Mouse (Mus musculus) hindbrain, postnatal 0 days (tissue): ENCODE measurements at regions not wholly inside any gene's neighbourhood (a gene's known extent, or its start where the extent isn't known, plus 50 kb on each side); places are given as distances from the start of the nearest gene placed in this dataset.

Source experiments
- ATAC-seq: fragments of 200-750 bp; cut with Nextera tagmentation; 2 replicates; pipeline ENCODE4 v1.8.0; 2017; ENCODE audit warnings: mild to moderate bottlenecking, moderate TSS enrichment, moderate library complexity
- DNase-seq: peaks from one replicate; pipeline ENCODE4 v3.0.0-alpha.2; 2015; ENCODE audit warnings: low spot score
- H3K27ac ChIP-seq: fragments of 300-500 bp; sonication (generic); 2 replicates; pipeline ENCODE4 v1.5.1; 2014; ENCODE audit warnings: mild to moderate bottlenecking
- H3K27me3 ChIP-seq: fragments of 300-500 bp; sonication (generic); 2 replicates; pipeline ENCODE4 v1.6.1; 2014; ENCODE audit warnings: low read length, mixed read lengths; ENCODE audit not compliant: insufficient read depth
- H3K36me3 ChIP-seq: fragments of 300-500 bp; sonication (generic); 2 replicates; pipeline ENCODE4 v1.6.1; 2014; ENCODE audit warnings: low read length, mixed read lengths; ENCODE audit not compliant: insufficient read depth
- H3K4me1 ChIP-seq: fragments of 300-500 bp; sonication (generic); 2 replicates; pipeline ENCODE4 v1.6.1; 2014; ENCODE audit warnings: antibody characterized with exemption, low read length, mixed read lengths; ENCODE audit not compliant: insufficient read depth
- H3K4me2 ChIP-seq: fragments of 300-500 bp; sonication (generic); 2 replicates; pipeline ENCODE4 v1.6.1; 2014; ENCODE audit warnings: low read depth, mild to moderate bottlenecking, low read length, moderate library complexity, mixed read lengths
- H3K4me3 ChIP-seq: fragments of 300-500 bp; sonication (generic); 2 replicates; pipeline ENCODE4 v1.5.1; 2014; ENCODE audit warnings: low read length
- H3K9ac ChIP-seq: fragments of 300-500 bp; sonication (generic); replicated peaks from 2 replicates; pipeline ENCODE4 v1.6.1; 2014; ENCODE audit warnings: mild to moderate bottlenecking, low read length, moderate library complexity, mixed read lengths
- H3K9me3 ChIP-seq: fragments of 300-500 bp; sonication (generic); 2 replicates; pipeline ENCODE4 v1.6.1; 2016; ENCODE audit warnings: low read length, mixed read lengths
- CTCF ChIP-seq: IDR thresholded peaks from 2 replicates; pipeline ENCODE4 v1.5.1; 2016; ENCODE audit warnings: antibody characterized with exemption, control low read depth, low read depth
- WGBS: fragments of 180-500 bp; shearing (Covaris S2); extraction: QIAGEN DNeasy Blood & Tissue Kit; methylation state at CpG from one replicate; pipeline ENCODE4 v1.1.7; 2014; 5-methylcytosine and 5-hydroxymethylcytosine counted together

DNA sequence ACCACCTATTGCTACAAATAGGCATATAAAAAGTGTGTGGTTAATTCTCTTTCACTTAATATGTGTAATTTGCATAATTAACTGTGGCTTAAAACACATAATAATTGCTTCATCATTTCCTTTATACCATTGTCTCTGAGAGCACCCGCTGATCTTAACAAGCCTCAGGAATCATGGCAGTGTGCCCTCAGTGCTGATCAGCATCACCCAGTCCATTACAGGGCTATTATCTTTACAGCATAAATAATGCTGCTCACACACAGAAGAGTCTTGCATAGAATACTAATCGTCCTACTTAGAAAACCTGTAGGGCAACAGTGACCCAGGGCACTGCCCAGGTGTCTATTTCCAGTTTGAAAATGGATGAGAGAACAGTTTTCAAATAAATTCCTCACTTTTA lies 102.4 kb downstream of the Gm597 start:
- DNase-seq (peak; percentile 22), ATAC-seq (no peak)
- 41% methylated on average over 2 of the region's 2 CpGs for WGBS
- Histone ChIP-seq H3K4me1 (no peaks in the 10 kb centered on the region), H3K36me3 (no peaks in the 10 kb centered on the region), H3K4me3 (no peak overlapping the region), H3K27ac (no peak overlapping the region), H3K9me3 (no peaks in the 10 kb centered on the region), H3K9ac (no peak overlapping the region), H3K27me3 (no peaks in the 10 kb centered on the region), H3K4me2 (no peak overlapping the region)
- no peak for TF ChIP-seq CTCF

DNA sequence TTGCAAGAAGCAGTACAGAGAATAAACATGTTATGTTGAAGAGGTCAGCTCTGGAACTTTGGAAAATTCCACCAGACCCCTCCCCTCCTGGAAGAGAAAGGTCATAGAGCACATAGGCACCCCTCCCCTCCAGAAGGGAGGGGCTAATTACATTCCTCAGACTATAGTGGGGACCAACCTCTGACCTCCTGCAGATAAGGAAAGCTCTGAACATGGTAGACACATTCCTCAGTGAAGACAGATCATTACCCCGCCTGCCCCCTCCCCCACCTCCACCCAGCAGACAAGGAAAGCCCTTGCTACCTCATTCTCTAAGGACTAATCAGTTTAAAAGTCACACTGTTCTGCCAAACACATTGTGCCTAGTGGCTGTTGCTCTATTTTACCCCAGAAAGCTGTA lies 104.7 kb downstream of the Gm597 start:
- Histone ChIP-seq H3K27ac (no peak overlapping the region), H3K36me3 (no peaks in the 10 kb centered on the region), H3K4me1 (no peaks in the 10 kb centered on the region), H3K9ac (no peak overlapping the region), H3K4me3 (no peak overlapping the region), H3K9me3 (no peaks in the 10 kb centered on the region), H3K27me3 (no peaks in the 10 kb centered on the region), H3K4me2 (no peak overlapping the region)
- WGBS = 71% methylated on average over 1 of the region's 1 CpGs
- DNase-seq (no peak), ATAC-seq (no peak)
- TF ChIP-seq CTCF = no peak

DNA sequence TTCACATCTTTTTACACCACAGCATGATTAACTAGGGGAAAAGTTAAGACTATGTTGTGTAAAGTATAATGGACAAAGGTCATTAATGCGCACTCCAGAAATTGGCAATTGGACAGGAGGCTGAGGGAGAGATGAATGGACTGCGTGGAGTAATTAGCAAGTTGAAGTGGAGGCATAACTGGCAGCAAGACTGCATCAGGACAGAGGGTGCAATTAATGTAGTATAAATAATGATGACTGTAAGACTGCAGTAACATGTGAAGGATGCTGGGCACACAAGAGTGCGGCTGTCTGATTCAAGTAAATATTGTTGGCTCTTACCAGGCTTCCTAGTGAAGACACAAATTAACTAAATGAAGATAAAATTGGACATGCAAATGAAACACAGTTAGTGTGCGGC lies 139.2 kb downstream of the Gm597 start:
- no peak for DNase-seq
- Histone ChIP-seq H3K27ac (no peak overlapping the region), H3K27me3 (no peaks in the 10 kb centered on the region), H3K4me2 (no peak overlapping the region), H3K36me3 (no peaks in the 10 kb centered on the region), H3K9ac (no peak overlapping the region), H3K4me3 (no peak overlapping the region), H3K9me3 (no peaks in the 10 kb centered on the region), H3K4me1 (no peaks in the 10 kb centered on the region)
- WGBS = 54% methylated on average over 4 of the region's 4 CpGs
- no peak for ATAC-seq
- TF ChIP-seq CTCF = no peak

GRCm38 (mm10) chr1:28622745-28623144 lies 157.3 kb downstream of the Gm597 start:
- H3K4me1 ChIP-seq = no peaks in the 10 kb centered on the region
- DNase-seq = no peak
- 92% methylated on average over 9 of the region's 9 CpGs for WGBS

GRCm38 (mm10) chr1:28602383-28602782 lies 177.7 kb downstream of the Gm597 start:
- no peaks in the 10 kb centered on the region for H3K9me3 ChIP-seq
- WGBS = 64% methylated on average over 1 of the region's 1 CpGs
- no peak for ATAC-seq
- no peak overlapping the region for H3K9ac ChIP-seq
- H3K4me1 ChIP-seq = no peaks in the 10 kb centered on the region
- H3K4me3 ChIP-seq = no peak overlapping the region
- H3K36me3 ChIP-seq = no peaks in the 10 kb centered on the region
- H3K27me3 ChIP-seq = no peaks in the 10 kb centered on the region
- no peak for DNase-seq
- no peak for TF ChIP-seq CTCF
- H3K4me2 ChIP-seq = no peak overlapping the region
- no peak overlapping the region for H3K27ac ChIP-seq

More at GRCm38 (mm10) chr1:28622745-28623144, 157.3 kb downstream of the Gm597 start:
- no peaks in the 10 kb centered on the region for H3K27me3 ChIP-seq
- no peak overlapping the region for H3K4me3 ChIP-seq
- no peaks in the 10 kb centered on the region for H3K36me3 ChIP-seq
- no peak overlapping the region for H3K4me2 ChIP-seq
- H3K9ac ChIP-seq = no peak overlapping the region
- H3K27ac ChIP-seq = no peak overlapping the region
- H3K9me3 ChIP-seq = no peaks in the 10 kb centered on the region
- TF ChIP-seq CTCF = no peak
- ATAC-seq = no peak

- no peak overlapping the region for H3K9ac ChIP-seq
- DNase-seq (no peak), ATAC-seq (no peak)
- H3K4me1 ChIP-seq = no peaks in the 10 kb centered on the region
- H3K27me3 ChIP-seq = no peaks in the 10 kb centered on the region
- H3K36me3 ChIP-seq = no peaks in the 10 kb centered on the region
- H3K4me2 ChIP-seq = no peak overlapping the region
- TF ChIP-seq CTCF = no peak
- no peaks in the 10 kb centered on the region for H3K9me3 ChIP-seq
- H3K4me3 ChIP-seq = no peak overlapping the region
- 82% methylated on average over 11 of the region's 11 CpGs for WGBS
- H3K27ac ChIP-seq = no peak overlapping the region
These were observed 214.5 kb downstream of the Gm597 start for GRCm38 (mm10) chr1:28565383-28566154.

- Histone ChIP-seq H3K4me2 (no peak overlapping the region), H3K9ac (no peak overlapping the region), H3K9me3 (no peaks in the 10 kb centered on the region), H3K36me3 (no peaks in the 10 kb centered on the region), H3K27ac (no peak overlapping the region), H3K4me3 (no peak overlapping the region), H3K4me1 (no peaks in the 10 kb centered on the region), H3K27me3 (no peaks in the 10 kb centered on the region)
- DNase-seq = no peak
- ATAC-seq = no peak
- TF ChIP-seq CTCF = no peak
- 81% methylated on average over 3 of the region's 3 CpGs for WGBS
These were observed 216.2 kb downstream of the Gm597 start for GRCm38 (mm10) chr1:28563894-28564293.
